26 mouse cellular contexts compared by ENCODE assay signal in genomic region chr2:114658954-114659353, GRCm38 (mm10).
"Had no signal": no experiment of that assay in that cellular context is flagged by ENCODE, and none has a peak within 500 bp of the region (broad histone marks: within the 10 kb centered on the region; RNA-seq: fewer than 3 reads in every experiment).

No protein-coding gene starts in this region.

- H3K27ac ChIP-seq: embryonic facial prominence, embryonic 10.5 days; embryonic facial prominence, embryonic 12.5 days; embryonic facial prominence, embryonic 13.5 days; embryonic facial prominence, embryonic 15.5 days; forebrain, embryonic 10.5 days; forebrain, embryonic 12.5 days; forebrain, embryonic 15.5 days; gastrocnemius, adult 2 months; heart, adult 2 months; heart, embryonic 10.5 days had no signal

- ATAC-seq: forebrain, embryonic 14.5 days; forebrain, embryonic 15.5 days; forebrain, embryonic 16.5 days; forebrain, postnatal 0 days had no signal

- H3K9me3 ChIP-seq: embryonic facial prominence, embryonic 10.5 days; embryonic facial prominence, embryonic 12.5 days; embryonic facial prominence, embryonic 13.5 days; embryonic facial prominence, embryonic 15.5 days; forebrain, embryonic 10.5 days; forebrain, embryonic 12.5 days; forebrain, embryonic 15.5 days; heart, embryonic 10.5 days had no signal

- DNase-seq: cerebellum, postnatal 10 days; cerebellum, postnatal 14 days; cerebellum, postnatal 25 days; cerebellum, postnatal 36 days; embryo, embryonic 11 days; forebrain, postnatal 0 days; gastrocnemius, adult 2 months; gastrocnemius, postnatal 10 days; gastrocnemius, postnatal 14 days; gastrocnemius, postnatal 25 days; gastrocnemius, postnatal 36 days; heart, adult 11 months; heart, adult 18-20 months; heart, adult 2 months had no signal

- H3K4me2 ChIP-seq: embryonic facial prominence, embryonic 12.5 days; embryonic facial prominence, embryonic 13.5 days; embryonic facial prominence, embryonic 15.5 days; forebrain, embryonic 12.5 days; forebrain, embryonic 15.5 days; heart, embryonic 11.5 days had no signal

- H3K27me3 ChIP-seq: embryonic facial prominence, embryonic 12.5 days; embryonic facial prominence, embryonic 13.5 days; embryonic facial prominence, embryonic 15.5 days; forebrain, embryonic 12.5 days; forebrain, embryonic 15.5 days had no signal

- H3K4me1 ChIP-seq: embryonic facial prominence, embryonic 15.5 days had no signal

- H3K36me3 ChIP-seq: embryonic facial prominence, embryonic 10.5 days; embryonic facial prominence, embryonic 12.5 days; embryonic facial prominence, embryonic 13.5 days; embryonic facial prominence, embryonic 15.5 days; forebrain, embryonic 10.5 days; forebrain, embryonic 12.5 days; forebrain, embryonic 15.5 days; heart, embryonic 10.5 days had no signal

- H3K9ac ChIP-seq: embryonic facial prominence, embryonic 12.5 days; embryonic facial prominence, embryonic 13.5 days; embryonic facial prominence, embryonic 15.5 days; forebrain, embryonic 12.5 days; forebrain, embryonic 15.5 days; forebrain, postnatal 0 days had no signal

- H3K4me3 ChIP-seq: embryonic facial prominence, embryonic 10.5 days; embryonic facial prominence, embryonic 12.5 days; embryonic facial prominence, embryonic 13.5 days; embryonic facial prominence, embryonic 15.5 days; erythroblast, embryonic 14.5 days; forebrain, embryonic 10.5 days; forebrain, embryonic 12.5 days; forebrain, embryonic 15.5 days; gastrocnemius, adult 2 months; heart, adult 2 months; heart, embryonic 10.5 days had no signal
